Mouse (Mus musculus) limb, embryonic 15.5 days (tissue): ENCODE results near the gene Gcgr. TPM values are rescaled to one million over a fixed set of nuclear protein-coding genes. Genes with fewer than 3 reads are reported as not detected.
"Not testable (repeated sequence)": the region's sequence is repeated elsewhere in the genome, so short reads cannot be mapped to it uniquely, and the experiment has no call there.

Experiments
- ATAC-seq: fragments of 200-750 bp; cut with Nextera tagmentation; 2 replicates; pipeline ENCODE4 v1.8.0; 2017; ENCODE audit warnings: low read depth, moderate TSS enrichment; ENCODE audit not compliant: insufficient number of reproducible peaks, low FRiP score, low TSS enrichment
- H3K27ac ChIP-seq: fragments of 300-500 bp; sonication (generic); 2 replicates; pipeline ENCODE4 v1.5.1; 2015; ENCODE audit warnings: moderate library complexity, mild to moderate bottlenecking, inconsistent platforms
- H3K27me3 ChIP-seq: fragments of 300-500 bp; sonication (generic); 2 replicates; pipeline ENCODE4 v1.6.1; 2015; ENCODE audit warnings: inconsistent platforms
- H3K36me3 ChIP-seq: fragments of 300-500 bp; sonication (generic); 2 replicates; pipeline ENCODE4 v1.6.1; 2015; ENCODE audit warnings: inconsistent platforms
- H3K4me1 ChIP-seq: fragments of 300-500 bp; sonication (generic); 2 replicates; pipeline ENCODE4 v1.6.1; 2015; ENCODE audit warnings: inconsistent platforms
- H3K4me2 ChIP-seq: fragments of 300-500 bp; sonication (generic); 2 replicates; pipeline ENCODE4 v1.6.1; 2015; ENCODE audit warnings: mild to moderate bottlenecking, inconsistent platforms
- H3K4me3 ChIP-seq: fragments of 300-500 bp; sonication (generic); 2 replicates; pipeline ENCODE4 v1.5.1; 2015; ENCODE audit warnings: mild to moderate bottlenecking, inconsistent platforms
- H3K9ac ChIP-seq: fragments of 300-500 bp; sonication (generic); 2 replicates; pipeline ENCODE4 v1.6.1; 2015; ENCODE audit warnings: inconsistent platforms
- H3K9me3 ChIP-seq: fragments of 300-500 bp; sonication (generic); 2 replicates; pipeline ENCODE4 v1.6.1; 2016; ENCODE audit warnings: inconsistent platforms
- WGBS: fragments of 180-500 bp; shearing (Covaris S2); methylation state at CpG from one replicate; pipeline ENCODE4 v1.1.7; 2015; 5-methylcytosine and 5-hydroxymethylcytosine counted together
- polyA plus RNA-seq: library from polyadenylated mRNA; unstranded; fragments of >200 nt; fragmentation: Nextera tagmentation; extraction: Ambion mirVana; gene quantifications from 2 replicates; pipeline ENCODE4 v1.2.1, GENCODE M21; 2015

The Gcgr gene
- polyA plus RNA-seq, 1 experiment from 2014 or later = 4.4 TPM

- Histone ChIP-seq H3K36me3 (peaks cover 47% of the 10 kb centered on the region), H3K4me2 (peak overlapping the region; percentile 70), H3K9me3 (no peaks in the 10 kb centered on the region), H3K9ac (peak overlapping the region; percentile 90), H3K4me1 (peaks cover 33% of the 10 kb centered on the region), H3K27ac (peak overlapping the region; percentile 95), H3K27me3 (no peaks in the 10 kb centered on the region), H3K4me3 (peak overlapping the region; percentile 83)
- 64% methylated on average over 8 of the region's 8 CpGs for WGBS
- no peak for ATAC-seq
Observed at GRCm38 (mm10) chr11:120582268-120582981, 51.9 kb downstream of the Gcgr start.

- ATAC-seq, H3K27ac ChIP-seq, H3K4me2 ChIP-seq, H3K27me3 ChIP-seq, H3K9ac ChIP-seq, H3K4me3 ChIP-seq, H3K9me3 ChIP-seq: not testable (repeated sequence)
- 94% methylated on average over 2 of the region's 2 CpGs for WGBS
- H3K36me3 ChIP-seq = peaks cover 47% of the 10 kb centered on the region
- H3K4me1 ChIP-seq = peaks cover 33% of the 10 kb centered on the region
Observed at GRCm38 (mm10) chr11:120582982-120583293, 52.4 kb downstream of the Gcgr start.

- Histone ChIP-seq H3K4me1 (peaks cover 24% of the 10 kb centered on the region), H3K27me3 (no peaks in the 10 kb centered on the region), H3K27ac (no peak overlapping the region), H3K4me2 (no peak overlapping the region), H3K36me3 (peaks cover 45% of the 10 kb centered on the region), H3K9me3 (no peaks in the 10 kb centered on the region), H3K9ac (no peak overlapping the region), H3K4me3 (no peak overlapping the region)
- 87% methylated on average over 1 of the region's 1 CpGs for WGBS
- no peak for ATAC-seq
Observed at GRCm38 (mm10) chr11:120583937-120584336, 53.4 kb downstream of the Gcgr start.

GRCm38 (mm10) chr11:120588531-120588930 lies 58.0 kb downstream of the Gcgr start:
- Histone ChIP-seq H3K9me3 (no peaks in the 10 kb centered on the region), H3K4me3 (no peak overlapping the region), H3K9ac (no peak overlapping the region), H3K4me1 (no peaks in the 10 kb centered on the region), H3K4me2 (no peak overlapping the region), H3K27ac (no peak overlapping the region), H3K27me3 (no peaks in the 10 kb centered on the region), H3K36me3 (peaks cover 80% of the 10 kb centered on the region)
- ATAC-seq = no peak
- 94% methylated on average over 6 of the region's 6 CpGs for WGBS

Other genes with a start within 250 kb of the Gcgr start
- gene Actg1, start 182.2 kb upstream of the Gcgr start, polyA plus RNA-seq = 2,203 and 2,296 TPM in 2 replicates
- 0.31 and 0.79 TPM in 2 replicates for gene Fscn2, start 169.2 kb upstream of the Gcgr start, polyA plus RNA-seq
- 33.1 and 33.3 TPM in 2 replicates for gene Faap100, start 151.9 kb upstream of the Gcgr start, polyA plus RNA-seq
- 28.8 and 30.8 TPM in 2 replicates for gene Nploc4, start 93.0 kb upstream of the Gcgr start, polyA plus RNA-seq
- gene Tspan10, start 88.1 kb upstream of the Gcgr start, polyA plus RNA-seq = 0.28 and 0.43 TPM in 2 replicates
- 0.17 and 0.52 TPM in 2 replicates for gene Pde6g, start 77.2 kb upstream of the Gcgr start, polyA plus RNA-seq
- 13.1 and 14.4 TPM in 2 replicates for gene Oxld1, start 72.6 kb upstream of the Gcgr start, polyA plus RNA-seq
- 32.4 and 34.1 TPM in 2 replicates for gene Ccdc137, start 72.6 kb upstream of the Gcgr start, polyA plus RNA-seq
- gene Arl16, start 63.1 kb upstream of the Gcgr start, polyA plus RNA-seq = 50.5 and 53.8 TPM in 2 replicates
- 113 and 121 TPM in 2 replicates for gene Mrpl12, start 46.1 kb upstream of the Gcgr start, polyA plus RNA-seq
- gene Slc25a10, start 38.9 kb upstream of the Gcgr start, polyA plus RNA-seq = 36.7 and 36.9 TPM in 2 replicates
- gene Mcrip1, start 19.0 kb downstream of the Gcgr start, polyA plus RNA-seq = 237 and 239 TPM in 2 replicates
- 3.2 and 11.9 TPM in 2 replicates for gene Ppp1r27, start 20.4 kb downstream of the Gcgr start, polyA plus RNA-seq
- gene P4hb, start 42.6 kb downstream of the Gcgr start, polyA plus RNA-seq = 1,021 and 1,099 TPM in 2 replicates
- 581 and 641 TPM in 2 replicates for gene Arhgdia, start 50.9 kb downstream of the Gcgr start, polyA plus RNA-seq
- gene Alyref, start 67.7 kb downstream of the Gcgr start, polyA plus RNA-seq = 342 and 405 TPM in 2 replicates
- gene Anapc11, start 67.7 kb downstream of the Gcgr start, polyA plus RNA-seq = 212 and 215 TPM in 2 replicates
- gene Npb, start 77.8 kb downstream of the Gcgr start, polyA plus RNA-seq = 2.2 and 2.9 TPM in 2 replicates
- gene Pcyt2, start 87.2 kb downstream of the Gcgr start, polyA plus RNA-seq = 130 and 136 TPM in 2 replicates
- gene Sirt7, start 94.5 kb downstream of the Gcgr start, polyA plus RNA-seq = 32.9 and 33.4 TPM in 2 replicates
- gene Mafg, start 102.9 kb downstream of the Gcgr start, polyA plus RNA-seq = 26.6 and 32.9 TPM in 2 replicates
- 61.6 and 72.1 TPM in 2 replicates for gene Pycr1, start 113.1 kb downstream of the Gcgr start, polyA plus RNA-seq
- gene Myadml2, start 117.5 kb downstream of the Gcgr start, polyA plus RNA-seq = 0.61 and 4.0 TPM in 2 replicates
- gene Notum, start 130.5 kb downstream of the Gcgr start, polyA plus RNA-seq = 4.8 and 5.4 TPM in 2 replicates
- 107 TPM in 2 replicates for gene Aspscr1, start 142.3 kb downstream of the Gcgr start, polyA plus RNA-seq
- 156 and 166 TPM in 2 replicates for gene Cenpx, start 183.0 kb downstream of the Gcgr start, polyA plus RNA-seq
- gene Lrrc45, start 183.2 kb downstream of the Gcgr start, polyA plus RNA-seq = 63.7 and 65.9 TPM in 2 replicates
- gene Rac3, start 190.8 kb downstream of the Gcgr start, polyA plus RNA-seq = 44.4 and 56.4 TPM in 2 replicates
- 18.2 and 20.2 TPM in 2 replicates for gene Dcxr, start 196.6 kb downstream of the Gcgr start, polyA plus RNA-seq
- gene Cbr2, start 201.4 kb downstream of the Gcgr start, polyA plus RNA-seq = 12.6 and 16.7 TPM in 2 replicates
- gene Hmga1b, start 232.1 kb downstream of the Gcgr start, polyA plus RNA-seq = 2.3 and 3.5 TPM in 2 replicates